Mouse (Mus musculus) intestine, embryonic 15.5 days (tissue): Measurements from ENCODE around the gene Gm9922. TPM values are rescaled to one million over a fixed set of nuclear protein-coding genes. Genes with fewer than 3 reads are reported as not detected.
A peak's percentile ranks its signal among the peaks of the same experiment; 100 is the strongest.

ENCODE experiments used
- ATAC-seq: fragments of 200-750 bp; cut with Nextera tagmentation; 2 replicates; pipeline ENCODE4 v1.8.0; 2017; ENCODE audit warnings: moderate TSS enrichment, moderate library complexity
- H3K27ac ChIP-seq: fragments of 300-500 bp; sonication (generic); 2 replicates; pipeline ENCODE4 v1.5.1; 2015; ENCODE audit warnings: mild to moderate bottlenecking, inconsistent platforms
- H3K27me3 ChIP-seq: fragments of 300-500 bp; sonication (generic); replicated peaks from 2 replicates; pipeline ENCODE4 v1.6.1; 2015; ENCODE audit warnings: inconsistent platforms
- H3K36me3 ChIP-seq: fragments of 300-500 bp; sonication (generic); 2 replicates; pipeline ENCODE4 v1.6.1; 2015; ENCODE audit warnings: inconsistent platforms
- H3K4me1 ChIP-seq: fragments of 300-500 bp; sonication (generic); replicated peaks from 2 replicates; pipeline ENCODE4 v1.6.1; 2015; ENCODE audit warnings: inconsistent platforms
- H3K4me2 ChIP-seq: fragments of 300-500 bp; sonication (generic); replicated peaks from 2 replicates; pipeline ENCODE4 v1.6.1; 2015; ENCODE audit warnings: mild to moderate bottlenecking, inconsistent platforms
- H3K4me3 ChIP-seq: fragments of 300-500 bp; sonication (generic); replicated peaks from 2 replicates; pipeline ENCODE4 v1.5.1; 2015; ENCODE audit warnings: inconsistent platforms
- H3K9ac ChIP-seq: fragments of 300-500 bp; sonication (generic); 2 replicates; pipeline ENCODE4 v1.6.1; 2015; ENCODE audit warnings: inconsistent platforms
- H3K9me3 ChIP-seq: fragments of 300-500 bp; sonication (generic); 2 replicates; pipeline ENCODE4 v1.6.1; 2016; ENCODE audit warnings: inconsistent platforms
- WGBS: fragments of 180-500 bp; shearing (Covaris S2); methylation state at CpG from one replicate; pipeline ENCODE4 v1.1.7; 2015; 5-methylcytosine and 5-hydroxymethylcytosine counted together
- polyA plus RNA-seq: library from polyadenylated mRNA; unstranded; fragments of >200 nt; fragmentation: Nextera tagmentation; extraction: Ambion mirVana; gene quantifications from 2 replicates; pipeline ENCODE4 v1.2.1, GENCODE M21; 2015

The Gm9922 gene
- polyA plus RNA-seq, 1 experiment from 2014 or later = 0.89 TPM

DNA sequence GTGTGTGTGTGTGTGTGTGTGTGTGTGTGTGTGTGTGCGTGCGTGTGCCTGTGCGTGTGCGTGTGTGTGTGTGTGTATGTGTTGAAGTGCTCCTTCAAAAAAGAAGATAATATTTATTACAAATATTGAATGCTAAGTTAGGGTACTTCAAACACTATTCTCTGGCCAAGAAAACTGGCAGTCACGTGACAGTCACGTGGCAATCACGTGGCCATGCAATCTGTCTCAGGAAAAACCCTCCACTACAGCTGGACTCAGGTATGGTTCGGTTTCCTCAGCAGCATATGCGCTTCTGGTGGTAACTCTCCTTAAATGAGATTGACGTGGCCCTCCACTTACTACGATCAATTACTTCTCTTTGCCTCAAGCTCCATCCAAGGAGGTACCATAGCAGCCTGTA lies 18.2 kb upstream of the Gm9922 start:
- H3K27ac ChIP-seq = no peak overlapping the region
- WGBS = 90% methylated on average over 11 of the region's 11 CpGs
- H3K36me3 ChIP-seq = no peaks in the 10 kb centered on the region
- H3K4me1 ChIP-seq = no peaks in the 10 kb centered on the region
- no peaks in the 10 kb centered on the region for H3K27me3 ChIP-seq
- no peak overlapping the region for H3K4me3 ChIP-seq
- no peaks in the 10 kb centered on the region for H3K9me3 ChIP-seq
- no peak overlapping the region for H3K9ac ChIP-seq
- no peak for ATAC-seq
- no peak overlapping the region for H3K4me2 ChIP-seq

DNA sequence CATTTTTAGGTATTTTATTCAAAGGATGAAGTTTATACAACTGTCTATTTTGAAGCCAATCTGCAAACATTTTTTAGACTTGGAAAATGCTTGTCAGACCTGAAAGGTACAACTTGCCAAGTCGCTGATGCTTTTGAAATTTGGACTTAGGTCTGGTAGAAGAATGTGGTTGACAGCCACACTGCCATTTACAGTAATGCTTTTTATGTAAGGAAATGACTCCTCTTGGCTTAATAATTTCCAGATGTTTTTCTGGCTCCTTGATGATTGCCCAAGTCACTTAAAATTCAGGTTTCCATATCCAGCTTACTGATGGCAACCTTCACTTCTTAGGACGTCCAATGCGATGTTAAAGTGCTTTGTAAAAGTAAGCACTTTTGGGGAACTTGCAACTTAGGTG lies 17.0 kb upstream of the Gm9922 start:
- H3K4me2 ChIP-seq = no peak overlapping the region
- H3K9ac ChIP-seq = no peak overlapping the region
- no peaks in the 10 kb centered on the region for H3K27me3 ChIP-seq
- no peak overlapping the region for H3K4me3 ChIP-seq
- H3K9me3 ChIP-seq = no peaks in the 10 kb centered on the region
- no peak for ATAC-seq
- 82% methylated on average over 3 of the region's 3 CpGs for WGBS
- H3K27ac ChIP-seq = no peak overlapping the region
- H3K4me1 ChIP-seq = no peaks in the 10 kb centered on the region
- H3K36me3 ChIP-seq = no peaks in the 10 kb centered on the region

DNA sequence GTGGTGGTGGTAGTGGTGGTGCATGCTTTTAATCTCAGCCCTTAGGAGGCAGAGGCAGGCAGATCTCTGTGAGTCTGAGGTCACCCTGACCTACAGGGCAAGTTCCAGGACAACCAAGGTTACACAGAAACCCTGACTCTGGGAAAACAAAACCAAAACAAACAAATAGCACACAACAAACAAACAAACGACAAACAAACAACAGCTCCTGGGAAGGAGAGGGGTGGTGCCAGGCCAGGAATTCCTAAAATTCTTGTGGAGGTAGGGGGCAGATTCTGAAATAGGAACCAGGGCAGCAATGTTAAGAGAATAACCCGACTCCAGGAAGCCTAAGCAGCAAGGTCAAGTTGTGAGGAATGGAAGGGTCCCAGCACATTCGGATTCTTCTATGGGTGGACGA lies 7.9 kb upstream of the Gm9922 start:
- Histone ChIP-seq H3K4me1 (no peaks in the 10 kb centered on the region), H3K4me2 (no peak overlapping the region), H3K4me3 (no peak overlapping the region), H3K27ac (no peak overlapping the region), H3K9ac (no peak overlapping the region), H3K9me3 (no peaks in the 10 kb centered on the region), H3K36me3 (no peaks in the 10 kb centered on the region), H3K27me3 (no peaks in the 10 kb centered on the region)
- WGBS = 77% methylated on average over 4 of the region's 4 CpGs
- no peak for ATAC-seq

DNA sequence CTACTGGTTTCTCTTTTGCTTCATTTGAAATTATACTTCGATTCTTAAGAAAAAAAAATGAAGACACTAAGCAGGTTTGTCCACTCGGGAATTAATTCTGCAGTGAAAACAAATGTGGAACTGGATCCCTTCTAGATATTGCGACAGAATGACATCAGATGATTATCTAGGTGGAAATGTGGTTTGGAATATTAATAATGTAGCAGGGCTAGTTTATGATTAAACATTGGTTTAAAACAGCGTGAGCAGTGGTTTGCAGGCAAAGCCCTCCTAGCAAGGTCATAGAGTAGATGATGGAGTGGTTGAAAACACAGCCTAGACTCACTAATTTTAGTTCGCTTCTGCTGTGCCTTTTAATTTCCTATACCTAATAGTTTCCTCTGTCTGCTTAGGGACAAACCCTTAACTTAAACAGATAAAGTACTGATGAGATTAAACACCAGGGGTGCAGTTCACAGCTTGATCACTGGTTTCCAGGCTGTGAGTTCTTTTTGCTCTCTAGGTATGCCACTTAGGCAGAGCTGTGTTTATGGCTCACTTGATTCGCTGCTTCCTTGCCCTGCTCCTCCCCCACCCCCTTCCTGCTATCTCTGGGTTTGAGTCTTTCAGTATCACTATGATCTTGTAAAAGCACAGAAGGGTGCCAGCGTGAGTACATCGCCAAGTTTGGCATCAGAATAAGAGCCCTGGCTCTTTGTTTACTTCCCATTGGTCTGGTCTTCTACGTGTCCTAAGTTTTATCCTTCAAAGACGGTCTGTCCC lies 4.1 kb upstream of the Gm9922 start:
- Histone ChIP-seq H3K36me3 (no peaks in the 10 kb centered on the region), H3K9me3 (no peaks in the 10 kb centered on the region), H3K27me3 (0 out of 2 replicates have a peak, but pooled peaks cover 7% of the 10 kb centered on the region), H3K9ac (no peak overlapping the region), H3K4me2 (no peak overlapping the region), H3K4me1 (peaks cover 12% of the 10 kb centered on the region), H3K4me3 (no peak overlapping the region), H3K27ac (no peak overlapping the region)
- ATAC-seq = no peak
- WGBS = 27% methylated on average over 10 of the region's 10 CpGs

DNA sequence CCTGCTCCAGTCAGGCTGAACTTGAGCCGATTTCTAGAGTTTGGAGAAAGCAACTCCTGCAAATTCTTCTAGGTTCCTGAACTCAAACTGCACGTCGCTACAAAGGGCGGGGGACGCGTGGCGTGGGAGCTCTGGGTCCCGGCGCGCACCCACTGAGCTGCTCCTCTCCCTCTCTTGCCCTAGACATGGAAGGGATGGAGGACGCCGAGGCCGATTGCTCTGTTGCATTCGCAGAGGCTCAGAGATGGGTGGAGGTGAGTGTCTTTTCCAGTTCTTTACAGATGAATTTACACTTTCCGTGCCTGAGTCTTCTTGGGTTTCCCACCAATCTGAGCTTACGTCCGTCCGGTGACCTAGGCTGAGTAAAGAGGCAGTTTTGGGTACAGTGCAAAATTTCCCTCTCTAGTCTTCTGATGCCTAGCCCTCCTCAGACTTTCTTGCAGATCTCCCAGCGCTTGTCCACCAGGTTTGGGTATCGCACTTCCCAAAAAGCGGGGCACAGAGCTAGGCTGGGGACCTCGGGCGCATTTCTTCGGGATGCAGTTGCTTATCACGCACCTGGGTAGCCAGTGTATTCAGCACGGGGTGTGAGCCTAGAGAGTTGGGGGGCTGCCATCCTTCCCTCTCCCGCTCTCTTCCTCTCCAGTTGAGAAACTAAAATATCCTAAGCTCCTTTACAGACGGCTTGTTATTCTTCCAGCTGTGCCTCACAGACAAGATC lies 518 bp upstream of the Gm9922 start:
- no peaks in the 10 kb centered on the region for H3K36me3 ChIP-seq
- peak overlapping the region; percentile 46 for H3K9ac ChIP-seq
- ATAC-seq = peak; percentile 67
- no peak overlapping the region for H3K27ac ChIP-seq
- H3K4me3 ChIP-seq = peak overlapping the region; percentile 64
- H3K4me1 ChIP-seq = peaks cover 12% of the 10 kb centered on the region
- under 1% methylated on average over 28 of the region's 28 CpGs for WGBS
- peak overlapping the region; percentile 93 for H3K4me2 ChIP-seq
- 0 out of 2 replicates have a peak, but pooled peaks cover 7% of the 10 kb centered on the region for H3K27me3 ChIP-seq
- no peaks in the 10 kb centered on the region for H3K9me3 ChIP-seq

DNA sequence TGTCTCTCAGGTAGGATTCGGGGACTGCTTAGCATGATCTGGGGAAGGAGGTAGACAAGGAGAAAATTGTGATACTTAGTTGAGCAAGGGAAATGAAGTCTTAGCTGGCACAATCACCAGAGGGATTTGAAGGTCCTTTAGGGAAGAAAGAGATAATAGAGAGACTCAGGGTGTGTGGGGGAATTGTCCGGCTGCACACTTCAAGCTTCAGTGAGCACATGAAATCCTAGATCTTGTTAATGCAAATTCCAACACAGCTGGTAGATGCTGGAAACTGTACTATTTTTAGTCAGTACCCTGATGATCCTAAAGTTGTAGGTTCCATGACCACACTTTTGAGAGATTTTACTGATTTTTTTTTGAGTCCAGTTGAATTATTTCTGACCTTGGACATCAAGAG lies 15.2 kb downstream of the Gm9922 start:
- Histone ChIP-seq H3K36me3 (no peaks in the 10 kb centered on the region), H3K27me3 (no peaks in the 10 kb centered on the region), H3K4me1 (no peaks in the 10 kb centered on the region), H3K27ac (no peak overlapping the region), H3K4me2 (no peak overlapping the region), H3K4me3 (no peak overlapping the region), H3K9me3 (no peaks in the 10 kb centered on the region), H3K9ac (no peak overlapping the region)
- WGBS = 83% methylated on average over 2 of the region's 2 CpGs
- ATAC-seq = no peak

DNA sequence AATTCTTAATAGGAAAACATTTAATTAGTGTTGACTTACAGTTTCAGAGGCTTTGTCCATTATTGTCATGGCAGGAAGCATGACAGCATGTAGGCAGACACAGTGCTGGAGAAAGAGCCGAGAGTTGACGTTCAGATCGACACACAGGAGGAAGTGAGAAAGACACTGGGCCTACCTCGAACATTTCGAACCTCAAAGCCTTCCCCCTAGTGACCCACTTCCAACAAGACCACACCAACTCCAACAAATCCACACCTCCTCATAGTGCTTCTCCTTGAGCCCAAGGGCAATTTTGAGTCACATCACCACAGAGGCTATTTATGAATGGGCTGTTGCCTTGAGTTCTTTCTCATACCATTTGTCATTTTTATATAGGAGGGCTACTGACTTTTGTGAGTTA lies 22.5 kb downstream of the Gm9922 start:
- Histone ChIP-seq H3K4me1 (no peaks in the 10 kb centered on the region), H3K9ac (no peak overlapping the region), H3K27me3 (no peaks in the 10 kb centered on the region), H3K4me3 (no peak overlapping the region), H3K36me3 (no peaks in the 10 kb centered on the region), H3K4me2 (no peak overlapping the region), H3K9me3 (no peaks in the 10 kb centered on the region), H3K27ac (no peak overlapping the region)
- no peak for ATAC-seq
- WGBS = 83% methylated on average over 5 of the region's 5 CpGs

DNA sequence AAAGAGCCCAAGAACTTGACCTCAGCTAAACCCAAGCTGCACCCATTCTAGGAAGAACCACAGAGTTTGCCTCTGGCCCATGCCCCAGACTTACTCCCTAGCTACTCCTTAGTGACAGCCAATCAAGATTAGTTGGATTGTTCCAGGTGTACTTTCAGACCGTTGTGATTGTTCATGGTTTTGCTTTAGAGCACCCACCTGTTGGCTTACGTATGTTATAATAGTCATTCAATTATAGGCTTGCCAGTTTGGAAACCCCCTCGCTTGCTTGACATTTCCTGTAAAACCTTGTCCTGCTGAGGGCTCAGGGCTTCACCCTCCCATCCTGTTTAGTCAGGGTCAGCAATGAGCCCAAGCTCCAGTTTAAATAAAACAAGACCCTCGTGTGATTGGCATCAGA lies 25.1 kb downstream of the Gm9922 start:
- Histone ChIP-seq H3K9me3 (no peaks in the 10 kb centered on the region), H3K9ac (no peak overlapping the region), H3K36me3 (no peaks in the 10 kb centered on the region), H3K4me3 (no peak overlapping the region), H3K27me3 (no peaks in the 10 kb centered on the region), H3K4me1 (no peaks in the 10 kb centered on the region), H3K4me2 (no peak overlapping the region), H3K27ac (no peak overlapping the region)
- WGBS = 76% methylated on average over 4 of the region's 4 CpGs
- no peak for ATAC-seq

DNA sequence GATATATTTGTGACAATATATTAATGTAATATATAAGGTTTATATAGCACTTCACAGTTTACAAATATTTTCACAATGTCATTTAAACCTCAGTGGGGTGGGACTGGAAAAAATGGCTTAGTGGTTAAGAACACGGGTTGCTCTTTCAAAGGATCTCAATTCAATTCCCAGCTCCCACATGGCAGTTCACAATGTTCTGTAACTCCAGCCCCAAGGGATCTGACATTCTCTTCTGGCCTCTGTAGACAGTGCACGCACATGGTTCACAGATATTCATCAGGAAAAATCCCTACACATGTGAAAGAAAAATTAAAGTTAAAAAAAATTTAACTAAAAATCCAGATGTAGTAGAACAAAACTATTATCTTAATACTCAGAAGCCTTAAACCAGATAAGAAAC lies 41.2 kb downstream of the Gm9922 start:
- H3K27me3 ChIP-seq = no peaks in the 10 kb centered on the region
- no peak overlapping the region for H3K9ac ChIP-seq
- H3K36me3 ChIP-seq = no peaks in the 10 kb centered on the region
- H3K4me2 ChIP-seq = no peak overlapping the region
- no peak overlapping the region for H3K27ac ChIP-seq
- WGBS = 84% methylated on average over 2 of the region's 2 CpGs
- H3K9me3 ChIP-seq = no peaks in the 10 kb centered on the region
- H3K4me3 ChIP-seq = no peak overlapping the region
- no peaks in the 10 kb centered on the region for H3K4me1 ChIP-seq
- ATAC-seq = no peak

DNA sequence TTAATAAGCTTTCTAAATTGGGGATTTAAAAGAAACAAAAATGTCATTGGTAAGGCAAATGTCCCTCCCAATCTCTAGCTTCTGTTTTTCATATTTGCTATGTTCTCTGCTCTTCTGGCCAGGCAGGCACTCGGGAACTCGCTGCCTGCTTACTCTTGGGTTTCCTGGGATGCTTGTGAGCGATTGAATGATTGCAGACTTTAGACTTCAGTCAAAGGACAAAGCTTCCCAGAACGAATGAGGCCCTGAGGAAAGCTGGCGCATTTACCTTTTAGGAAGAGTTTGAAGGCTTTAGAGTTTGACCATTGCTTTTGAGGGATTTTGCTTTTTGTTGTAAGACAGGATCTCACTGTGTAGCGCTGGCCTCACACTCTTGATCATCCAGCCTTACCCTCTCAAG lies 41.9 kb downstream of the Gm9922 start:
- no peaks in the 10 kb centered on the region for H3K36me3 ChIP-seq
- no peaks in the 10 kb centered on the region for H3K9me3 ChIP-seq
- no peaks in the 10 kb centered on the region for H3K4me1 ChIP-seq
- no peak overlapping the region for H3K4me2 ChIP-seq
- H3K9ac ChIP-seq = no peak overlapping the region
- H3K27me3 ChIP-seq = no peaks in the 10 kb centered on the region
- H3K27ac ChIP-seq = no peak overlapping the region
- no peak for ATAC-seq
- whole genome bisulfite sequencing = 88% methylated on average over 6 of the region's 6 CpGs
- H3K4me3 ChIP-seq = no peak overlapping the region

Other genes starting within 250 kb of the Gm9922 start
- 8.9 and 10.0 TPM in 2 replicates for gene Tbc1d4, start 120.6 kb downstream of the Gm9922 start, polyA plus RNA-seq
- 136 and 137 TPM in 2 replicates for gene Commd6, start 89.1 kb downstream of the Gm9922 start, polyA plus RNA-seq
- 149 and 162 TPM in 2 replicates for gene Uchl3, start 75.8 kb downstream of the Gm9922 start, polyA plus RNA-seq
- 19.5 and 21.8 TPM in 2 replicates for gene Lmo7, start 143 bp upstream of the Gm9922 start, polyA plus RNA-seq